Mouse (Mus musculus): ENCODE data around the gene Ror1.

DNA sequence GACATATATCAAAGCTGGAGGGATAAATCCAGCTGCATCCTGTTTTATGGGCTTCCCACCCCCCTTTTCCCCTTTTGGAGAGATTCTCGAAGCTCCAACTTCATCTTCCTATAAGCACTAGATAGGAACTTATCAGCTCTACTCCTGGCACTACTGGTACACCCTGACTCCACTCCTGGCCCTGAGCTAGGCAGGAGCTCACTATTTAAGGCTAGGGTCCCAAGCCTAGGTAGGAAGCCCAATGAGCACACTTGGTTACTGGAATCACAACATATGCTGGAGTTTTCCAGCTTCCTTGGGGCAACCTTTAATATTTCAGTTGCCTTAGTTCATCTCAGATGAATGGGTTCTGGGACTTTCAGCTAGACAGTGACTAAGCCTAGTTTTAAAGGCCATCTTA lies 156.5 kb downstream of the Ror1 start:
- TF ChIP-seq POLR2A (IDR thresholded peaks at IDR 0.05; ENCODE audit: insufficient read depth, low read length) (no peak), CTCF (IDR thresholded peaks at IDR 0.05; ENCODE audit: low read depth, low read length) (no peak), EP300 (IDR thresholded peaks at IDR 0.05; ENCODE audit: insufficient read depth, low read depth, low read length) (no peak)
